Comparison of ENCODE assay signal across 8 mouse cellular contexts in the genomic region with DNA sequence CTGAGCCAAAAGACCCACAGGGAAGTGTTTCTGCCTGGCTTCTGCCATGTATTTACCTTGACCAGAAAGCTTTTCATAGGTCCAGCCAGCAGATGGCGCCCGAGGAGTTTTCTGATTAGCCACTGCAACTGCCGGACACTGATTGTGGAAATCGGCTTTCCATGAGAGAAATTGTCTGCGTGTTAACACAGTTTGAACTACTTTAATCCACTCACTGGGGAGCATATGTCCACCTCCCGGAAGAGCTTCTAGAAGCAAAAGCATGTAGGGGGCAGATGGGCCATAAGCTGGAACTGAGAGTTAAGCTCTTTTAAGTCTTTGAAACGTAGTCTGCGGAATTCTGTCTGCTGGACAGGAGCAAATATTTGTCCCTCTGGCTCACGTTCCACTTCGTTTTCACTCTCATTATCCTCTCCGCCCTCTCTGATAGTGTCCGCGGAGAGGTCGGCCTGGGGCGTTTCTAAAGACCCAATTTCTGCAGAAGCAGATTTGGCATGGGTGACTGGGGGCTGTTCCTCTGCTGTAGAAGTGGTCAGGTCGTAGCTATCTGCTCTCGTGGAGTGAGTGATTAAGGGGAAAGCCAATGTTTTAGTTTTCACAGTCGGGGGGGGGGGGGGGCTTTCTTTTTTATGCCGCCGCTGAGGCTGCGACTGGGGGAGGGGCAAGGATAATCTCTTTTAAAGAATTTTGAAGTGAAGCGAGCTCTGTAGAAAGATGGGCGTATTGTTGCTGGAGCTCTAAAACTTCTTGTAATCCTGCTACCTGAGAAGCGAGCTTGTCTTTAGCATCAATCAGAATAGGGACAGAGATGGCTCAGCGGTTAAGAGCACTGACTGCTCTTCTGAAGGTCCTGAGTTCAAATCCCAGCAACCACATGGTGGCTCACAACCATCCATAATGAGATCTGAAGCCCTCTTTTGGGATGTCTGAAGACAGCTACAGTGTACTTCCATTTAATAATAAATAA. TPM values are rescaled to one million over a fixed set of nuclear protein-coding genes. Genes with fewer than 3 reads are reported as not detected.
A peak's percentile ranks its signal among the peaks of the same experiment; 100 is the strongest.
DNase-seq lines count a peak whose midpoint lies in the region; ATAC-seq lines count a peak whose summit lies in the region.

No protein-coding gene starts in this region.

- intact Hi-C loops in gastrocnemius, postnatal 14 days (cut with DNase I; ENCODE audit: low total_unique reads), result no loop called here

- peak; percentile 81 for ATAC-seq in megakaryocyte-erythroid progenitor cell, adult 5-6 weeks (replicated peaks; ENCODE audit: low FRiP score, low TSS enrichment, poor library complexity, severe bottlenecking)
- no peak for ATAC-seq in activated CD4-positive, CD25-positive, alpha-beta regulatory T cell, adult 4 months

- DNase-seq in adrenal gland, adult 18-20 months (ENCODE audit: low spot score in 2 of 2), result peak; percentile 88 to 89
- DNase-seq in embryo, embryonic 10 days (ENCODE audit: low spot score), result peak; percentile 89
- DNase-seq in gastrocnemius, postnatal 14 days, result peak; percentile 81
- peak; percentile 70 for DNase-seq in induced T-regulatory cell, adult 2 months (ENCODE audit: low read depth)
- peak; percentile 19 to 89 for DNase-seq in left cerebral cortex, adult 9 months (ENCODE audit: low spot score in 2 of 2)
- DNase-seq in right cerebral cortex, postnatal 4 days, result peak; percentile 96

RNA-seq across cellular contexts. Expression of a gene that starts 41.2 kb away (rescaled TPM):
- under 1 TPM; 0.10 to 0.22 TPM for total RNA-seq in adrenal gland, adult 18-20 months (2021)
- under 1 TPM; 0.12 to 0.16 TPM for total RNA-seq in gastrocnemius, postnatal 14 days (2021)
- not detected in 2 replicates for total RNA-seq in megakaryocyte-erythroid progenitor cell, adult 5-6 weeks (2014; fragmentation: Nextera tagmentation)
- 0.04 TPM in 1 of 2 replicates, not detected in the other for total RNA-seq in megakaryocyte-erythroid progenitor cell, adult 5-6 weeks (2017)
- polyA plus RNA-seq in activated CD4-positive, CD25-positive, alpha-beta regulatory T cell, adult 4 months (2017; shearing (Covaris generic)), result not detected
